Mouse (Mus musculus) embryonic facial prominence, embryonic 11.5 days (tissue): Measurements from ENCODE around the gene Gpr3. TPM values are rescaled to one million over a fixed set of nuclear protein-coding genes. Genes with fewer than 3 reads are reported as not detected.
A peak's percentile ranks its signal among the peaks of the same experiment; 100 is the strongest.

Experiments
- ATAC-seq: fragments of 200-750 bp; cut with Nextera tagmentation; replicated peaks from 2 replicates; pipeline ENCODE4 v1.8.0; 2017; ENCODE audit warnings: low read depth; ENCODE audit not compliant: insufficient number of reproducible peaks, low FRiP score, low TSS enrichment
- DNase-seq: peaks from one replicate; pipeline ENCODE4 v3.0.0-alpha.2; 2015; ENCODE audit warnings: low spot score
- H3K27ac ChIP-seq: fragments of 300-500 bp; sonication (generic); replicated peaks from 2 replicates; pipeline ENCODE4 v1.5.1; 2014; ENCODE audit warnings: mild to moderate bottlenecking, low read depth, low read length, control low read depth
- H3K27me3 ChIP-seq: fragments of 300-500 bp; sonication (generic); 2 replicates; pipeline ENCODE4 v1.6.1; 2014; ENCODE audit warnings: mild to moderate bottlenecking, low read length, moderate library complexity, mixed read lengths; ENCODE audit not compliant: control insufficient read depth, insufficient read depth
- H3K36me3 ChIP-seq: fragments of 300-500 bp; sonication (generic); replicated peaks from 2 replicates; pipeline ENCODE4 v1.6.1; 2014; ENCODE audit warnings: low read depth, mild to moderate bottlenecking, low read length, moderate library complexity, mixed read lengths; ENCODE audit not compliant: control insufficient read depth, insufficient read depth
- H3K4me1 ChIP-seq: fragments of 300-500 bp; sonication (generic); 2 replicates; pipeline ENCODE4 v1.6.1; 2014; ENCODE audit warnings: low read length, mixed read lengths; ENCODE audit not compliant: control insufficient read depth, insufficient read depth
- H3K4me2 ChIP-seq: fragments of 300-500 bp; sonication (generic); 2 replicates; pipeline ENCODE4 v1.6.1; 2014; ENCODE audit warnings: low read depth, mild to moderate bottlenecking, control low read depth, low read length, moderate library complexity
- H3K4me3 ChIP-seq: fragments of 300-500 bp; sonication (generic); 2 replicates; pipeline ENCODE4 v1.5.1; 2014; ENCODE audit warnings: low read depth, low read length, control low read depth
- H3K9ac ChIP-seq: fragments of 300-500 bp; sonication (generic); replicated peaks from 2 replicates; pipeline ENCODE4 v1.6.1; 2014; ENCODE audit warnings: mild to moderate bottlenecking, control low read depth, low read length
- H3K9me3 ChIP-seq: fragments of 300-500 bp; sonication (generic); replicated peaks from 2 replicates; pipeline ENCODE4 v1.6.1; 2016; ENCODE audit warnings: mild to moderate bottlenecking, low read length, inconsistent platforms, mixed read lengths; ENCODE audit not compliant: control insufficient read depth
- WGBS: fragments of 180-500 bp; shearing (Covaris S2); extraction: QIAGEN DNeasy Blood & Tissue Kit; methylation state at CpG from one replicate; pipeline ENCODE4 v1.1.7; 2014; 5-methylcytosine and 5-hydroxymethylcytosine counted together
- polyA plus RNA-seq: library from polyadenylated mRNA; unstranded; fragments of >200 nt; fragmentation: Nextera tagmentation; extraction: Ambion mirVana; gene quantifications from 2 replicates; pipeline ENCODE4 v1.2.1, GENCODE M21; 2014

Gene Gpr3
- polyA plus RNA-seq, 1 experiment from 2014 or later = 0.48 TPM

GRCm38 (mm10) chr4:133202254-133202653 is 10.1 kb downstream of the Gpr3 start:
- Histone ChIP-seq H3K27me3 (no peaks in the 10 kb centered on the region), H3K9ac (no peak overlapping the region), H3K27ac (no peak overlapping the region), H3K4me2 (no peak overlapping the region), H3K36me3 (no peaks in the 10 kb centered on the region), H3K4me3 (no peak overlapping the region), H3K4me1 (peaks cover 18% of the 10 kb centered on the region), H3K9me3 (no peaks in the 10 kb centered on the region)
- ATAC-seq = no peak
- 93% methylated on average over 3 of the region's 3 CpGs for WGBS
- DNase-seq = no peak

- Histone ChIP-seq H3K27me3 (no peaks in the 10 kb centered on the region), H3K4me3 (no peak overlapping the region), H3K4me2 (no peak overlapping the region), H3K9ac (no peak overlapping the region), H3K36me3 (no peaks in the 10 kb centered on the region; the same call in 1 of the 2 replicates), H3K4me1 (peaks cover 26% of the 10 kb centered on the region), H3K27ac (no peak overlapping the region), H3K9me3 (no peaks in the 10 kb centered on the region)
- ATAC-seq (no peak), DNase-seq (peak; percentile 56)
- 72% methylated on average over 8 of the region's 8 CpGs for WGBS
These were observed 11.1 kb downstream of the Gpr3 start for GRCm38 (mm10) chr4:133201006-133201771.

GRCm38 (mm10) chr4:133200343-133200742 is 12.0 kb downstream of the Gpr3 start:
- Histone ChIP-seq H3K4me2 (no peak overlapping the region), H3K9ac (no peak overlapping the region; the same call in 1 of the 2 replicates)

GRCm38 (mm10) chr4:133199743-133200142 is 12.6 kb downstream of the Gpr3 start:
- Histone ChIP-seq H3K4me3 (no peak overlapping the region), H3K9ac (no peak overlapping the region; the same call in 1 of the 2 replicates), H3K4me2 (no peak overlapping the region), H3K9me3 (no peaks in the 10 kb centered on the region), H3K4me1 (peaks cover 26% of the 10 kb centered on the region), H3K36me3 (peaks cover 3% of the 10 kb centered on the region; the same call in 1 of the 2 replicates), H3K27me3 (no peaks in the 10 kb centered on the region), H3K27ac (no peak overlapping the region)
- ATAC-seq (no peak), DNase-seq (no peak)
- 54% methylated on average over 6 of the region's 6 CpGs for WGBS

More at GRCm38 (mm10) chr4:133200343-133200742, 12.0 kb downstream of the Gpr3 start:
- Histone ChIP-seq H3K9me3 (no peaks in the 10 kb centered on the region), H3K27ac (no peak overlapping the region), H3K4me3 (no peak overlapping the region), H3K4me1 (peaks cover 26% of the 10 kb centered on the region), H3K27me3 (no peaks in the 10 kb centered on the region), H3K36me3 (peaks cover 2% of the 10 kb centered on the region; the same call in 1 of the 2 replicates)
- DNase-seq (no peak), ATAC-seq (no peak)
- 48% methylated on average over 20 of the region's 21 CpGs for WGBS

- H3K9me3 ChIP-seq = no peaks in the 10 kb centered on the region
- peaks cover 26% of the 10 kb centered on the region for H3K4me1 ChIP-seq
- no peak for ATAC-seq
- no peak overlapping the region for H3K27ac ChIP-seq
- H3K4me3 ChIP-seq = no peak overlapping the region
- H3K4me2 ChIP-seq = no peak overlapping the region
- H3K36me3 ChIP-seq = peaks cover 6% of the 10 kb centered on the region; the same call in 1 of the 2 replicates
- H3K9ac ChIP-seq = peak overlapping the region; percentile 18; the same call in 1 of the 2 replicates
- 19% methylated on average over 19 of the region's 19 CpGs for WGBS
- peak; percentile 46 for DNase-seq
- no peaks in the 10 kb centered on the region for H3K27me3 ChIP-seq
These were observed 13.8 kb downstream of the Gpr3 start for GRCm38 (mm10) chr4:133198337-133199180.

GRCm38 (mm10) chr4:133197801-133198286 is 14.5 kb downstream of the Gpr3 start:
- Histone ChIP-seq H3K27me3 (no peaks in the 10 kb centered on the region), H3K27ac (peak overlapping the region; percentile 56), H3K9me3 (no peaks in the 10 kb centered on the region), H3K9ac (no peak overlapping the region), H3K4me2 (peak overlapping the region; percentile 7; the same call in 1 of the 2 replicates), H3K4me1 (peaks cover 26% of the 10 kb centered on the region), H3K36me3 (peaks cover 9% of the 10 kb centered on the region), H3K4me3 (no peak overlapping the region)
- WGBS = 15% methylated on average over 13 of the region's 13 CpGs
- DNase-seq (peak; percentile 43), ATAC-seq (no peak)

- ATAC-seq (no peak), DNase-seq (no peak)
- no peaks in the 10 kb centered on the region for H3K9me3 ChIP-seq
- no peak overlapping the region for H3K4me3 ChIP-seq
- no peak overlapping the region; the same call in 1 of the 2 replicates for H3K9ac ChIP-seq
- peak overlapping the region; percentile 56 for H3K27ac ChIP-seq
- H3K4me2 ChIP-seq = peak overlapping the region; percentile 7; the same call in 1 of the 2 replicates
- peaks cover 26% of the 10 kb centered on the region for H3K4me1 ChIP-seq
- 21% methylated on average over 5 of the region's 5 CpGs for WGBS
- H3K36me3 ChIP-seq = peaks cover 13% of the 10 kb centered on the region
- no peaks in the 10 kb centered on the region for H3K27me3 ChIP-seq
These were observed 15.0 kb downstream of the Gpr3 start for GRCm38 (mm10) chr4:133197355-133197754.
